Mouse (Mus musculus) MEL (cell line): ENCODE results near the gene Rpia. TPM values are rescaled to one million over a fixed set of nuclear protein-coding genes. Genes with fewer than 3 reads are reported as not detected.
A peak's percentile ranks its signal among the peaks of the same experiment; 100 is the strongest.

Experiments
- DNase-seq: peaks from one replicate; pipeline ENCODE4 v3.0.0; 2011; ENCODE audit warnings: low read depth, low spot score
- H3K27ac ChIP-seq: 2 replicates; pipeline ENCODE4 v1.5.1; 2012; ENCODE audit warnings: low read depth, mild to moderate bottlenecking, control low read depth, low read length, moderate library complexity; ENCODE audit not compliant: control insufficient read depth
- H3K27me3 ChIP-seq, 2 experiments: fragments of 150-350 bp in 1 of 2; sonication (generic) in 1 of 2; 2 replicates each; pipeline ENCODE4 v1.6.1; 2012; ENCODE audit warnings: low read length in 2 of 2, mild to moderate bottlenecking in 2 of 2, improper control_type of control experiment in 1 of 2, moderate library complexity in 1 of 2; ENCODE audit not compliant: insufficient read depth in 2 of 2, control insufficient read depth in 1 of 2
- H3K36me3 ChIP-seq, 2 experiments: 2 replicates each; pipeline ENCODE4 v1.6.1; 2012 to 2014; ENCODE audit warnings: low read length in 2 of 2, improper control_type of control experiment in 1 of 2, inconsistent platforms in 1 of 2, mild to moderate bottlenecking in 1 of 2; ENCODE audit not compliant: insufficient read depth in 2 of 2, control insufficient read depth in 1 of 2
- H3K4me1 ChIP-seq, 2 experiments: fragments of 150-350 bp in 1 of 2; sonication (generic) in 1 of 2; 2 replicates each; pipeline ENCODE4 v1.6.1; 2012; ENCODE audit warnings: low read length in 2 of 2, improper control_type of control experiment in 1 of 2, mild to moderate bottlenecking in 1 of 2; ENCODE audit not compliant: insufficient read depth in 2 of 2, control insufficient read depth in 1 of 2
- H3K4me3 ChIP-seq, 2 experiments: fragments of 150-350 bp in 1 of 2; sonication (generic) in 1 of 2; 2 replicates each; pipeline ENCODE4 v1.5.1; 2012; ENCODE audit warnings: low read depth in 2 of 2, low read length in 2 of 2, mild to moderate bottlenecking in 2 of 2, moderate library complexity in 2 of 2, control low read depth in 1 of 2, improper control_type of control experiment in 1 of 2; ENCODE audit not compliant: control insufficient read depth in 1 of 2, insufficient read depth in 1 of 2
- H3K79me2 ChIP-seq: 2 replicates; pipeline ENCODE4 v1.6.1; 2012; ENCODE audit warnings: mild to moderate bottlenecking, low read length, moderate library complexity; ENCODE audit not compliant: control insufficient read depth, poor library complexity, insufficient read depth
- H3K9ac ChIP-seq: 2 replicates; pipeline ENCODE4 v1.6.1; 2012; ENCODE audit warnings: low read depth, mild to moderate bottlenecking, control low read depth, low read length, moderate library complexity; ENCODE audit not compliant: control insufficient read depth, poor library complexity, severe bottlenecking
- H3K9me3 ChIP-seq: fragments of 150-350 bp; sonication (generic); replicated peaks from 2 replicates; pipeline ENCODE4 v1.6.1; 2012; ENCODE audit warnings: mild to moderate bottlenecking, low read length, improper control_type of control experiment, moderate library complexity; ENCODE audit not compliant: insufficient read depth
- CHD2 ChIP-seq: IDR thresholded peaks from 2 replicates; pipeline ENCODE4 v1.6.1; 2011; ENCODE audit warnings: low read length, improper control_type of control experiment
- E2F4 ChIP-seq: IDR thresholded peaks from 2 replicates; pipeline ENCODE4 v1.6.1; 2011; ENCODE audit warnings: low read depth, low read length, improper control_type of control experiment, borderline replicate concordance
- ELF1 ChIP-seq: IDR thresholded peaks from 2 replicates; pipeline ENCODE4 v1.6.1; 2014; ENCODE audit warnings: low read depth, mild to moderate bottlenecking, inconsistent platforms, low read length, improper control_type of control experiment, moderate library complexity
- EP300 ChIP-seq, 2 experiments: IDR thresholded peaks; 2 replicates each; pipeline ENCODE4 v1.6.1; 2011; ENCODE audit warnings: improper control_type of control experiment in 2 of 2, low read length in 2 of 2, low read depth in 1 of 2, mild to moderate bottlenecking in 1 of 2
- ETS1 ChIP-seq: IDR thresholded peaks from 2 replicates; pipeline ENCODE4 v1.6.1; 2012; ENCODE audit warnings: low read depth, mild to moderate bottlenecking, inconsistent platforms, low read length, improper control_type of control experiment, moderate library complexity
- GABPA ChIP-seq: IDR thresholded peaks from 2 replicates; pipeline ENCODE4 v1.6.1; 2012; ENCODE audit warnings: low read depth, mild to moderate bottlenecking, inconsistent platforms, low read length, improper control_type of control experiment, moderate library complexity
- GATA1 ChIP-seq: IDR thresholded peaks from 2 replicates; pipeline ENCODE4 v1.6.1; 2011; ENCODE audit warnings: low read depth, low read length, improper control_type of control experiment
- HCFC1 ChIP-seq: IDR thresholded peaks from 2 replicates; pipeline ENCODE4 v1.6.1; 2012; ENCODE audit warnings: low read depth, mild to moderate bottlenecking, inconsistent platforms, low read length, improper control_type of control experiment, moderate library complexity
- JUND ChIP-seq: IDR thresholded peaks from 2 replicates; pipeline ENCODE4 v1.6.1; 2011; ENCODE audit warnings: low read depth, mild to moderate bottlenecking, improper control_type of control experiment, low read length
- MAX ChIP-seq: IDR thresholded peaks from 2 replicates; pipeline ENCODE4 v1.6.1; 2011; ENCODE audit warnings: low read length, improper control_type of control experiment
- MEF2A ChIP-seq: IDR thresholded peaks from 2 replicates; pipeline ENCODE4 v1.6.1; 2014; ENCODE audit warnings: low read depth, mild to moderate bottlenecking, inconsistent platforms, low read length, improper control_type of control experiment; ENCODE audit not compliant: poor library complexity, insufficient replicate concordance, severe bottlenecking; ENCODE audit errors: extremely low read depth
- MXI1 ChIP-seq: IDR thresholded peaks from 2 replicates; pipeline ENCODE4 v1.6.1; 2011; ENCODE audit warnings: mild to moderate bottlenecking, low read depth, low read length, improper control_type of control experiment
- MYC ChIP-seq: IDR thresholded peaks from 2 replicates; pipeline ENCODE4 v1.6.1; 2011; ENCODE audit warnings: low read depth, mild to moderate bottlenecking, low read length, improper control_type of control experiment, moderate library complexity
- NRF1 ChIP-seq: IDR thresholded peaks from 2 replicates; pipeline ENCODE4 v1.6.1; 2014; ENCODE audit warnings: low read depth, mild to moderate bottlenecking, inconsistent platforms, low read length, improper control_type of control experiment, moderate library complexity; ENCODE audit not compliant: poor library complexity, insufficient read depth, severe bottlenecking
- POLR2AphosphoS5 ChIP-seq: IDR thresholded peaks from 2 replicates; pipeline ENCODE4 v1.6.1; 2012; ENCODE audit warnings: low read depth, borderline replicate concordance, mild to moderate bottlenecking, inconsistent platforms, low read length, moderate library complexity, mixed read lengths
- RCOR1 ChIP-seq: IDR thresholded peaks from 2 replicates; pipeline ENCODE4 v1.6.1; 2012; ENCODE audit warnings: low read depth, mild to moderate bottlenecking, inconsistent platforms, low read length, improper control_type of control experiment
- SIN3A ChIP-seq: IDR thresholded peaks from 2 replicates; pipeline ENCODE4 v1.6.1; 2012; ENCODE audit warnings: low read length, improper control_type of control experiment, inconsistent platforms
- TAL1 ChIP-seq: IDR thresholded peaks from 2 replicates; pipeline ENCODE4 v1.6.1; 2012; ENCODE audit warnings: mild to moderate bottlenecking, inconsistent platforms, low read length, moderate library complexity, mixed read lengths
- TBP ChIP-seq: IDR thresholded peaks from 2 replicates; pipeline ENCODE4 v1.8.0; 2011; ENCODE audit warnings: low read depth, low read length, improper control_type of control experiment
- TCF12 ChIP-seq: IDR thresholded peaks from 2 replicates; pipeline ENCODE4 v1.6.1; 2014; ENCODE audit warnings: low read depth, mild to moderate bottlenecking, inconsistent platforms, low read length, improper control_type of control experiment, moderate library complexity
- ZC3H11A ChIP-seq: IDR thresholded peaks from 2 replicates; pipeline ENCODE4 v1.6.1; 2012; ENCODE audit warnings: low read depth, mild to moderate bottlenecking, inconsistent platforms, low read length, improper control_type of control experiment
- ZNF384 ChIP-seq: IDR thresholded peaks from 2 replicates; pipeline ENCODE4 v1.6.1; 2012; ENCODE audit warnings: low read depth, mild to moderate bottlenecking, inconsistent platforms, low read length, improper control_type of control experiment
- polyA plus RNA-seq, 2 experiments: library from polyadenylated mRNA; stranded (reverse) in 1 of 2; unstranded in 1 of 2; fragments of >175 nt in 1 of 2; fragments of >200 nt in 1 of 2; gene quantifications; 2 replicates each; pipeline versions ENCODE4 v1.2.1 to v1.2.4; 2012; ENCODE audit warnings: low replicate concordance in 2 of 2, low read depth in 1 of 2; ENCODE audit not compliant: insufficient read length in 2 of 2, insufficient read depth in 1 of 2, missing spikeins in 1 of 2
- total RNA-seq: library from RNA; depleted of rRNA; stranded (reverse); fragments of 300-350 nt; gene quantifications from 2 replicates; pipeline ENCODE4 v1.2.3, GENCODE M21; 2012

The Rpia gene
- total and polyA plus RNA-seq, 3 experiments = 93.4 to 238 (median 180) TPM

- no peak for TF ChIP-seq NRF1
- no peak for TF ChIP-seq ZC3H11A
- TF ChIP-seq ETS1 = no peak
- no peak for TF ChIP-seq TCF12
- no peak for TF ChIP-seq E2F4
- no peak for TF ChIP-seq JUND
Observed at GRCm38 (mm10) chr6:70735528-70735927, 56.5 kb downstream of the Rpia start.

DNA sequence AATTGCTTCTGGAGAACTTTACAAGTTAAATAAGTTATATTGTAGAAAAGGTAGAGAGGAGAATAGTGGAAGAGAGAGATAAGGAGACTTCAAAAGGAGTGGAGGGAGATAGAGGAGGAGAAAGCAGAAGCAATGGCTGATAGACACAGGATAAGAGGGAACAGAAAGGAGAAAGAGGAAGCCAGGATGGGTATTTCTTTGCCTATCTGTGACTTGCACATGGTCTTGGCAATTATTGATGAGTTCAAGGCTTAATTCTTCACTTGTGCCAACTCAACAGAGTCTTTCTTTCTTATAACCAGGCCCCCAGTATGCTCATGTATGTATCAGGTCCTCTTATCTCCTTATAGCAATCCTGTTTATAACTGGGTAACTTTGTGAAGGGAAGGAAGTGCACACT lies 61.2 kb downstream of the Rpia start:
- TF ChIP-seq ZNF384 = peak; percentile 41; the same call in 1 of the 2 replicates
- TF ChIP-seq MAX = peak; percentile 58
- peak; percentile 100 for TF ChIP-seq GATA1
- peak; percentile 34 for TF ChIP-seq CHD2
- peak; percentile 46; the same call in 1 of the 2 replicates for TF ChIP-seq ELF1
- no peak for TF ChIP-seq POLR2AphosphoS5
- TF ChIP-seq TAL1 = peak; percentile 100
- TF ChIP-seq ETS1 = peak; percentile 95
- no peak for TF ChIP-seq HCFC1
- TF ChIP-seq TBP = 0 out of 2 replicates have a peak, but pooled peaks have one; percentile 46
- TF ChIP-seq MEF2A = no peak
- TF ChIP-seq JUND = peak; percentile 88; the same call in 1 of the 2 replicates
- TF ChIP-seq SIN3A = peak; percentile 90
- TF ChIP-seq EP300 (IDR thresholded peaks at IDR 0.05; ENCODE audit: low read depth in 1 of 2, low read length in 2 of 2) = peak; percentile 99 to 100
- no peak for TF ChIP-seq GABPA
- TF ChIP-seq RCOR1 = peak; percentile 89
- peak; percentile 99 for TF ChIP-seq TCF12
- TF ChIP-seq MXI1 = peak; percentile 88; the same call in 1 of the 2 replicates
- TF ChIP-seq MYC = peak; percentile 87
- TF ChIP-seq, all 39 proteins: peak for 15
- Histone ChIP-seq H3K9ac (no peak overlapping the region), H3K4me1 (peaks cover 37 to 40% of the 10 kb centered on the region in 2 experiments), H3K9me3 (no peaks in the 10 kb centered on the region), H3K27me3 (no peaks in the 10 kb centered on the region), H3K36me3 (peaks cover 0 to 52% of the 10 kb centered on the region in 2 experiments; a peak in 2 of 4 replicates), H3K27ac (no peak overlapping the region; the same call in 1 of the 2 replicates), H3K4me3 (no peak overlapping the region), H3K79me2 (no peaks in the 10 kb centered on the region)
- DNase-seq = peak; percentile 95

More at GRCm38 (mm10) chr6:70735528-70735927, 56.5 kb downstream of the Rpia start:
- H3K27me3 ChIP-seq = no peaks in the 10 kb centered on the region
- H3K4me3 ChIP-seq = no peak overlapping the region
- no peak overlapping the region for H3K27ac ChIP-seq
- no peak overlapping the region for H3K9ac ChIP-seq
- no peak for DNase-seq
- peaks cover 6 to 18% of the 10 kb centered on the region in 2 experiments for H3K4me1 ChIP-seq
- no peaks in the 10 kb centered on the region for H3K79me2 ChIP-seq
- peaks cover 0 to 17% of the 10 kb centered on the region in 2 experiments; a peak in 2 of 4 replicates for H3K36me3 ChIP-seq
- no peaks in the 10 kb centered on the region for H3K9me3 ChIP-seq
